Mouse (Mus musculus) liver, embryonic 14.5 days (tissue): ENCODE data around the gene 4931406P16Rik. TPM values are rescaled to one million over a fixed set of nuclear protein-coding genes. Genes with fewer than 3 reads are reported as not detected.
A peak's percentile ranks its signal among the peaks of the same experiment; 100 is the strongest.

Experiments
- ATAC-seq: fragments of 200-750 bp; cut with Nextera tagmentation; 2 replicates; pipeline ENCODE4 v1.8.0; 2017; ENCODE audit warnings: moderate number of reproducible peaks, mild to moderate bottlenecking, moderate library complexity; ENCODE audit not compliant: insufficient read depth
- DNase-seq, 3 experiments: peaks; one replicate each; pipeline ENCODE4 v3.0.0-alpha.2; 2012 to 2013; ENCODE audit warnings: low read depth in 3 of 3, low spot score in 3 of 3
- H3K27ac ChIP-seq: fragments of 300-500 bp; sonication (generic); 2 replicates; pipeline ENCODE4 v1.5.1; 2014; ENCODE audit warnings: moderate library complexity, mild to moderate bottlenecking, control low read depth, inconsistent platforms
- H3K27me3 ChIP-seq: fragments of 300-500 bp; sonication (generic); 2 replicates; pipeline ENCODE4 v1.6.1; 2014; ENCODE audit warnings: mild to moderate bottlenecking, low read length, moderate library complexity; ENCODE audit not compliant: control insufficient read depth, insufficient read depth
- H3K36me3 ChIP-seq: fragments of 300-500 bp; sonication (generic); replicated peaks from 2 replicates; pipeline ENCODE4 v1.6.1; 2014; ENCODE audit warnings: low read depth; ENCODE audit not compliant: control insufficient read depth, insufficient read depth
- H3K4me1 ChIP-seq, 2 experiments: fragments of 200-500 bp in 1 of 2; fragments of 300-500 bp in 1 of 2; sonication (generic) in 1 of 2; replicated peaks; 2 replicates each; pipeline ENCODE4 v1.6.1; 2012 to 2014; ENCODE audit warnings: antibody characterized with exemption in 1 of 2, inconsistent platforms in 1 of 2, low read length in 1 of 2; ENCODE audit not compliant: control insufficient read depth in 2 of 2, insufficient read depth in 2 of 2
- H3K4me2 ChIP-seq: fragments of 300-500 bp; sonication (generic); 2 replicates; pipeline ENCODE4 v1.6.1; 2014; ENCODE audit warnings: low read depth, mild to moderate bottlenecking, control low read depth, moderate library complexity
- H3K4me3 ChIP-seq, 2 experiments: fragments of 200-500 bp in 1 of 2; fragments of 300-500 bp in 1 of 2; sonication (generic) in 1 of 2; 2 replicates each; pipeline ENCODE4 v1.5.1; 2012 to 2014; ENCODE audit warnings: low read depth in 2 of 2, low read length in 2 of 2, mild to moderate bottlenecking in 2 of 2, control low read depth in 1 of 2, inconsistent platforms in 1 of 2, moderate library complexity in 1 of 2; ENCODE audit not compliant: insufficient read depth in 1 of 2
- H3K9ac ChIP-seq: fragments of 300-500 bp; sonication (generic); replicated peaks from 2 replicates; pipeline ENCODE4 v1.6.1; 2014; ENCODE audit warnings: mild to moderate bottlenecking, control low read depth, moderate library complexity
- H3K9me3 ChIP-seq: fragments of 300-500 bp; sonication (generic); 2 replicates; pipeline ENCODE4 v1.6.1; 2016; ENCODE audit warnings: low read length, mixed read lengths; ENCODE audit not compliant: control insufficient read depth
- CTCF ChIP-seq: IDR thresholded peaks from 2 replicates; pipeline ENCODE4 v1.5.1; 2016; ENCODE audit warnings: antibody characterized with exemption, low read depth, control low read depth
- EP300 ChIP-seq: IDR thresholded peaks from 2 replicates; pipeline ENCODE4 v1.6.1; 2016; ENCODE audit warnings: antibody characterized with exemption, low read depth
- WGBS: fragments of 180-500 bp; shearing (Covaris S2); extraction: QIAGEN DNeasy Blood & Tissue Kit; methylation state at CpG from one replicate; pipeline ENCODE4 v1.1.7; 2014; ENCODE audit not compliant: insufficient replicate concordance; 5-methylcytosine and 5-hydroxymethylcytosine counted together
- polyA plus RNA-seq, 2 experiments: library from polyadenylated mRNA; depleted of rRNA in 1 of 2; stranded (reverse) in 1 of 2; unstranded in 1 of 2; fragments of >200 nt; fragmentation: Nextera tagmentation in 1 of 2; extraction: Ambion mirVana in 1 of 2; gene quantifications; 2 replicates each; pipeline versions ENCODE4 v1.2.1 to v1.2.3; 2012 to 2014

The 4931406P16Rik gene
- polyA plus RNA-seq, 2 experiments: 10.1 to 13.9 TPM

GRCm38 (mm10) chr7:34324005-34324404 is 10.7 kb upstream of the 4931406P16Rik start:
- TF ChIP-seq EP300 (no peak), CTCF (peak; percentile 47)
- Histone ChIP-seq H3K27me3 (no peaks in the 10 kb centered on the region), H3K4me1 (no peaks in the 10 kb centered on the region), H3K27ac (no peak overlapping the region), H3K9me3 (no peaks in the 10 kb centered on the region), H3K4me3 (no peak overlapping the region), H3K9ac (no peak overlapping the region), H3K36me3 (no peaks in the 10 kb centered on the region), H3K4me2 (no peak overlapping the region)
- 78% methylated on average over 2 of the region's 2 CpGs for WGBS
- ATAC-seq (no peak), DNase-seq (no peak)

- DNase-seq (no peak), ATAC-seq (no peak)
- H3K4me1 ChIP-seq: no peaks in the 10 kb centered on the region
- H3K4me3 ChIP-seq: no peak overlapping the region
- H3K27me3 ChIP-seq: no peaks in the 10 kb centered on the region
- no peaks in the 10 kb centered on the region for H3K36me3 ChIP-seq
- TF ChIP-seq EP300 (no peak), CTCF (no peak)
- WGBS: 67% methylated on average over 8 of the region's 8 CpGs
- H3K9ac ChIP-seq: no peak overlapping the region
- H3K9me3 ChIP-seq: no peaks in the 10 kb centered on the region
- H3K4me2 ChIP-seq: no peak overlapping the region
- no peak overlapping the region for H3K27ac ChIP-seq
Measured at GRCm38 (mm10) chr7:34323351-34323750, 10.0 kb upstream of the 4931406P16Rik start.

GRCm38 (mm10) chr7:34321958-34322357 is 8.6 kb upstream of the 4931406P16Rik start:
- ATAC-seq (no peak), DNase-seq (no peak)
- H3K4me3 ChIP-seq: no peak overlapping the region
- H3K27ac ChIP-seq: no peak overlapping the region
- no peaks in the 10 kb centered on the region for H3K36me3 ChIP-seq
- H3K4me2 ChIP-seq: no peak overlapping the region
- TF ChIP-seq EP300 (no peak), CTCF (no peak)
- H3K9ac ChIP-seq: no peak overlapping the region
- H3K4me1 ChIP-seq: no peaks in the 10 kb centered on the region
- H3K9me3 ChIP-seq: no peaks in the 10 kb centered on the region
- no peaks in the 10 kb centered on the region for H3K27me3 ChIP-seq
- WGBS: 82% methylated on average over 4 of the region's 4 CpGs

GRCm38 (mm10) chr7:34321119-34321518 is 7.8 kb upstream of the 4931406P16Rik start:
- TF ChIP-seq EP300: no peak
- TF ChIP-seq CTCF: no peak
- H3K4me1 ChIP-seq: no peaks in the 10 kb centered on the region
- no peaks in the 10 kb centered on the region for H3K9me3 ChIP-seq
- no peaks in the 10 kb centered on the region for H3K36me3 ChIP-seq
- DNase-seq (no peak), ATAC-seq (no peak)
- no peak overlapping the region for H3K9ac ChIP-seq
- H3K27me3 ChIP-seq: no peaks in the 10 kb centered on the region
- H3K27ac ChIP-seq: no peak overlapping the region
- no peak overlapping the region for H3K4me3 ChIP-seq
- whole genome bisulfite sequencing: 76% methylated on average over 5 of the region's 5 CpGs
- H3K4me2 ChIP-seq: no peak overlapping the region

GRCm38 (mm10) chr7:34319957-34320356 is 6.6 kb upstream of the 4931406P16Rik start:
- Histone ChIP-seq H3K27ac (no peak overlapping the region), H3K36me3 (no peaks in the 10 kb centered on the region), H3K9ac (no peak overlapping the region), H3K4me1 (no peaks in the 10 kb centered on the region), H3K27me3 (no peaks in the 10 kb centered on the region), H3K9me3 (no peaks in the 10 kb centered on the region), H3K4me2 (no peak overlapping the region), H3K4me3 (no peak overlapping the region)
- no peak for DNase-seq
- TF ChIP-seq CTCF: no peak
- TF ChIP-seq EP300: no peak
- WGBS: 49% methylated on average over 3 of the region's 3 CpGs
- no peak for ATAC-seq
